Mouse (Mus musculus) limb, embryonic 12.5 days (tissue): ENCODE data around the gene Nsd1. TPM values are rescaled to one million over a fixed set of nuclear protein-coding genes. Genes with fewer than 3 reads are reported as not detected.

Source experiments
- ATAC-seq: fragments of 200-750 bp; cut with Nextera tagmentation; 2 replicates; pipeline ENCODE4 v1.8.0; 2017; ENCODE audit warnings: low read depth, moderate TSS enrichment; ENCODE audit not compliant: insufficient number of reproducible peaks, insufficient read depth, low FRiP score, low TSS enrichment
- H3K27ac ChIP-seq: fragments of 300-500 bp; sonication (generic); 2 replicates; pipeline ENCODE4 v1.5.1; 2016; ENCODE audit warnings: mild to moderate bottlenecking, moderate library complexity
- H3K27me3 ChIP-seq: fragments of 300-500 bp; sonication (generic); 2 replicates; pipeline ENCODE4 v1.6.1; 2016; ENCODE audit warnings: mild to moderate bottlenecking, moderate library complexity
- H3K36me3 ChIP-seq: fragments of 300-500 bp; sonication (generic); 2 replicates; pipeline ENCODE4 v1.6.1; 2016; ENCODE audit warnings: mild to moderate bottlenecking, moderate library complexity
- H3K4me1 ChIP-seq: fragments of 300-500 bp; sonication (generic); replicated peaks from 2 replicates; pipeline ENCODE4 v1.6.1; 2016
- H3K4me2 ChIP-seq: fragments of 300-500 bp; sonication (generic); 2 replicates; pipeline ENCODE4 v1.6.1; 2016; ENCODE audit warnings: mild to moderate bottlenecking, moderate library complexity
- H3K4me3 ChIP-seq: fragments of 300-500 bp; sonication (generic); replicated peaks from 2 replicates; pipeline ENCODE4 v1.5.1; 2016; ENCODE audit warnings: mild to moderate bottlenecking
- H3K9ac ChIP-seq: fragments of 300-500 bp; sonication (generic); replicated peaks from 2 replicates; pipeline ENCODE4 v1.6.1; 2016; ENCODE audit warnings: mild to moderate bottlenecking, moderate library complexity
- H3K9me3 ChIP-seq: fragments of 300-500 bp; sonication (generic); 2 replicates; pipeline ENCODE4 v1.6.1; 2016; ENCODE audit warnings: mild to moderate bottlenecking, moderate library complexity
- WGBS: fragments of 180-500 bp; shearing (Covaris S2); methylation state at CpG from one replicate; pipeline ENCODE4 v1.1.7; 2016; 5-methylcytosine and 5-hydroxymethylcytosine counted together
- polyA plus RNA-seq: library from polyadenylated mRNA; unstranded; fragments of >200 nt; fragmentation: Nextera tagmentation; extraction: Ambion mirVana; gene quantifications from 2 replicates; pipeline ENCODE4 v1.2.1, GENCODE M21; 2016

Nsd1 gene
- polyA plus RNA-seq, 1 experiment from 2014 or later: 91.8 TPM

GRCm38 (mm10) chr13:55321434-55322129 is 112.0 kb downstream of the Nsd1 start, which contains the start of gene Rab24:
Rab24 (minus strand) TSS chr13:55321946.
- H3K9ac ChIP-seq: peak within 1 kb of the TSS; percentile 95
- peak within 1 kb of the TSS; percentile 91 for H3K4me3 ChIP-seq
- peak within 1 kb of the TSS; percentile 85 for H3K27ac ChIP-seq
- H3K36me3 ChIP-seq: peaks cover 75% of the 10 kb centered on the region
- H3K27me3 ChIP-seq: no peaks in the 10 kb centered on the region
- peak within 1 kb of the TSS; percentile 94 for H3K4me2 ChIP-seq
- peak; percentile 84 for ATAC-seq
- H3K9me3 ChIP-seq: no peaks in the 10 kb centered on the region
- WGBS: under 1% methylated on average over 73 of the region's 73 CpGs
- peaks cover 32% of the 10 kb centered on the region for H3K4me1 ChIP-seq

DNA sequence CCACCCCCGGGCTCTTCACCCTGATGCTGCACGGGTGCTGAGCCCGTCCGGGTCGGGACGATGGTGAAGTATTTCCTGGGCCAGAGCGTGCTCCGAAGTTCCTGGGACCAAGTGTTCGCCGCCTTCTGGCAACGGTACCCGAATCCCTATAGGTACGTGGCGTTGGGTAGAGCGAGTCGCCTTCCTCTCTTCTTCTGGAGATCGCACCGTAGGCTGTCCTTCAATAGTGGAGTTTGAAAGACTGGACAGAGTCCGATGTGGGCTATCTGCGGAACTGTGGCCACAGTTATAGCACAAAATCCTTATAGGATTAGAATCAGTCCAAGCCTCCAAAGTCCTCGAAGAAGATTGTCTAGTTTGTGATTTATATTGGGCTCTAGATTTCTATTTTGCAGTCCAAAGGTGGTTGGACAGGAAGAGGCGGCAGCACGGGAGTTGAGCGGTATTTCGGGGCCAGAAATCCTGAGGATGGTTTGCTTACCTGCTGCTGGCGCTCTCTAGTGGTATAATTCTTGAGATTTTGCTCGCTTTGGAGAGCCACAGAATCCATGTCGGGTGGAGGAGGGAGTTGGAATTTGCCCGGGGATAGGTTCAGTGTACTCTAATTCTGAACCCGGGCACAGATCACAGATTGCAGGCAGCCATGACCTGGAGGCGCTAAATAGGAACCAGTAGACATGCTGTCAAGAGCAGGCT is 112.7 kb downstream of the Nsd1 start:
- Histone ChIP-seq H3K27ac (peak overlapping the region; percentile 85), H3K27me3 (no peaks in the 10 kb centered on the region), H3K9ac (peak overlapping the region; percentile 95), H3K9me3 (no peaks in the 10 kb centered on the region), H3K4me1 (peaks cover 33% of the 10 kb centered on the region), H3K36me3 (peaks cover 69% of the 10 kb centered on the region), H3K4me3 (peak overlapping the region; percentile 91), H3K4me2 (peak overlapping the region; percentile 94)
- ATAC-seq: no peak
- 1% methylated on average over 31 of the region's 31 CpGs for WGBS

- H3K4me3 ChIP-seq: 0 out of 2 replicates have a peak overlapping the region, but pooled peaks have one; percentile 1
- WGBS: 83% methylated on average over 11 of the region's 11 CpGs
- ATAC-seq: no peak
- H3K27me3 ChIP-seq: no peaks in the 10 kb centered on the region
- H3K9me3 ChIP-seq: no peaks in the 10 kb centered on the region
- no peak overlapping the region for H3K4me2 ChIP-seq
- peaks cover 40% of the 10 kb centered on the region for H3K36me3 ChIP-seq
- H3K4me1 ChIP-seq: peaks cover 49% of the 10 kb centered on the region
- H3K9ac ChIP-seq: no peak overlapping the region
- H3K27ac ChIP-seq: no peak overlapping the region
Observed at GRCm38 (mm10) chr13:55325596-55325995, 116.0 kb downstream of the Nsd1 start.

- Histone ChIP-seq H3K27me3 (no peaks in the 10 kb centered on the region), H3K27ac (no peak overlapping the region), H3K9ac (no peak overlapping the region), H3K36me3 (peaks cover 38% of the 10 kb centered on the region), H3K4me3 (no peak overlapping the region), H3K9me3 (no peaks in the 10 kb centered on the region), H3K4me1 (peaks cover 46% of the 10 kb centered on the region), H3K4me2 (no peak overlapping the region)
- 57% methylated on average over 4 of the region's 4 CpGs for WGBS
- no peak for ATAC-seq
Observed at GRCm38 (mm10) chr13:55327169-55327568, 117.6 kb downstream of the Nsd1 start.

GRCm38 (mm10) chr13:55327633-55328032 is 118.1 kb downstream of the Nsd1 start:
- H3K9ac ChIP-seq: peak overlapping the region; percentile 75; the same call in 1 of the 2 replicates
- WGBS: 50% methylated on average over 8 of the region's 8 CpGs

GRCm38 (mm10) chr13:55328171-55328570 is 118.6 kb downstream of the Nsd1 start:
- H3K27ac ChIP-seq: no peak overlapping the region
- H3K36me3 ChIP-seq: peaks cover 33% of the 10 kb centered on the region
- no peaks in the 10 kb centered on the region for H3K27me3 ChIP-seq
- H3K4me1 ChIP-seq: peaks cover 40% of the 10 kb centered on the region
- H3K9me3 ChIP-seq: no peaks in the 10 kb centered on the region
- ATAC-seq: no peak
- peak overlapping the region; percentile 90 for H3K4me2 ChIP-seq
- 81% methylated on average over 6 of the region's 6 CpGs for WGBS
- H3K4me3 ChIP-seq: peak overlapping the region; percentile 72
- peak overlapping the region; percentile 75 for H3K9ac ChIP-seq

More at GRCm38 (mm10) chr13:55327633-55328032, 118.1 kb downstream of the Nsd1 start:
- Histone ChIP-seq H3K9me3 (no peaks in the 10 kb centered on the region), H3K4me3 (peak overlapping the region; percentile 72), H3K36me3 (peaks cover 38% of the 10 kb centered on the region), H3K27me3 (no peaks in the 10 kb centered on the region), H3K4me1 (peaks cover 45% of the 10 kb centered on the region), H3K27ac (no peak overlapping the region), H3K4me2 (peak overlapping the region; percentile 90)
- no peak for ATAC-seq

DNA sequence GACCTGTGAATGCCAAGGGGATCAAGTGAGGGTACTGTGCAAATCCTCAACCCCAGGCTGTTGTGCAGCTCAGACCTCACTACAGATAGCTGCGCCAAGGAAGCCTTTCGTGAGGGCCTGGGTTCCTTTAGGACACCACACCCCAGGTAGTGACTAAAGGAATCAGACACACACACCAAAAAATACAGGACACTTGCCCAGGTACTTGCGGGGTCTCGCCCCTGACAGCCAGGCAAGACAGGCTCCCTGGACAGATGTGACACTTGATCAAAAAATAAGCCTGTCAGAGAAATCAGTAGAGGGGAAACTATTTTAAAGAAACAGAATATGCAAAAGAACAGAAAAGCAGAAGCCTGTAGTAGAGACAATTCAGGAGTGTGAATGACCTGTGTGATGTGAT is 119.1 kb downstream of the Nsd1 start:
- no peaks in the 10 kb centered on the region for H3K9me3 ChIP-seq
- H3K4me2 ChIP-seq: peak overlapping the region; percentile 90
- H3K4me3 ChIP-seq: peak overlapping the region; percentile 72
- 84% methylated on average over 4 of the region's 4 CpGs for WGBS
- H3K27ac ChIP-seq: no peak overlapping the region
- H3K27me3 ChIP-seq: no peaks in the 10 kb centered on the region
- H3K9ac ChIP-seq: peak overlapping the region; percentile 75
- peaks cover 35% of the 10 kb centered on the region for H3K4me1 ChIP-seq
- H3K36me3 ChIP-seq: peaks cover 29% of the 10 kb centered on the region
- ATAC-seq: no peak

- Histone ChIP-seq H3K4me1 (peaks cover 31% of the 10 kb centered on the region), H3K4me3 (peak overlapping the region; percentile 72), H3K9me3 (no peaks in the 10 kb centered on the region), H3K9ac (peak overlapping the region; percentile 75), H3K36me3 (peaks cover 23% of the 10 kb centered on the region), H3K4me2 (peak overlapping the region; percentile 90), H3K27me3 (no peaks in the 10 kb centered on the region), H3K27ac (peak overlapping the region; percentile 95)
- under 1% methylated on average over 28 of the region's 29 CpGs for WGBS
- ATAC-seq: peak; percentile 28; the same call in 1 of the 2 replicates
Observed at GRCm38 (mm10) chr13:55329109-55329682, 119.6 kb downstream of the Nsd1 start.

DNA sequence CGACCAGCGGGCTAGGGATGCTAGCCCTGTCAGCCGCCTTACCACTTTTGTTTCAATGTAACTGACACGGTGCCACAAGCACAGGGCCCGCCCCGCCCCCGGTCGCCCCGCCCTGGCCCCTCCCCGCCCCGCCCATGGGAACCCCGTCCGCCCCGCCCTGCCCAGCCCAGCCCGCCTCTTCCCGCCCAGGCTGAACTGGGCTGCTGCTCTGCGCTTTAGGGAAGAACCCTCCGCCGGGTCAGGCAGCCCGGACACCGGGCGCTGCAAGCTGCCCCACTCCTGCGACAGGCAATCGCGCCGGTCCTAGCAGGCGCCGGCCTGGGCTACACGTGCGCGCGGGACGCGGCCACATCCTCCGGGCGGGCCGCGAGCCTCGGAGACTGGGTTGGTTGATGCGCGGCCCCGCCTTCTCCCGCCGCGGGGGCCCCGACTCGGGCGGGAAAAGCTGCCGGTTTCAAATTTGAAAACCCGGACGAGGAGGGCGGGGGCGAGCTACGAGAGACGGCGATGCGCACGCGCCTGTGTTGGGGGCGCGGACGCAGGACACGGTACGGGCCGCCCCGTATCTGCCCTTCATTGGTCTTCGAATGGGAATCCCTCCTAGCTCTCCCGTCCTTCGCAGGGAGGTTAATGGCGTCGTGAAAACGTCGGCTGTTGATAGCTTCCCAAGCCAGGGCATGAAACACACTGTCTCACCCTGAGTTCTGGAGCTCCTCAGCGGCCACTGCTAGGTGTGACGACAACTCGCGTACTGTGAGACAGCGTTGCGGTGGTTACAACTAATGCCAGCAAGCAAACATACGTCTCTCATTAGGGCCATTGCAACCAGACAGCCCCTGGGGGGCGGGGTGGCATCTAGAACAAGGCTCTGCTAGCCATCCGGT is 120.3 kb downstream of the Nsd1 start, which contains the start of gene Mxd3:
Gene Mxd3, minus strand, starts transcription at position 141 of the 884 bp plus-strand sequence.
- under 1% methylated on average over 82 of the region's 82 CpGs for WGBS
- peak within 1 kb of the TSS; percentile 72 for H3K4me3 ChIP-seq
- H3K27ac ChIP-seq: peak within 1 kb of the TSS; percentile 95
- H3K9ac ChIP-seq: peak within 1 kb of the TSS; percentile 75
- peak within 1 kb of the TSS; percentile 90 for H3K4me2 ChIP-seq
- no peaks in the 10 kb centered on the region for H3K27me3 ChIP-seq
- peaks cover 31% of the 10 kb centered on the region for H3K4me1 ChIP-seq
- H3K9me3 ChIP-seq: no peaks in the 10 kb centered on the region
- peak; percentile 82 for ATAC-seq
- H3K36me3 ChIP-seq: peaks cover 17% of the 10 kb centered on the region

DNA sequence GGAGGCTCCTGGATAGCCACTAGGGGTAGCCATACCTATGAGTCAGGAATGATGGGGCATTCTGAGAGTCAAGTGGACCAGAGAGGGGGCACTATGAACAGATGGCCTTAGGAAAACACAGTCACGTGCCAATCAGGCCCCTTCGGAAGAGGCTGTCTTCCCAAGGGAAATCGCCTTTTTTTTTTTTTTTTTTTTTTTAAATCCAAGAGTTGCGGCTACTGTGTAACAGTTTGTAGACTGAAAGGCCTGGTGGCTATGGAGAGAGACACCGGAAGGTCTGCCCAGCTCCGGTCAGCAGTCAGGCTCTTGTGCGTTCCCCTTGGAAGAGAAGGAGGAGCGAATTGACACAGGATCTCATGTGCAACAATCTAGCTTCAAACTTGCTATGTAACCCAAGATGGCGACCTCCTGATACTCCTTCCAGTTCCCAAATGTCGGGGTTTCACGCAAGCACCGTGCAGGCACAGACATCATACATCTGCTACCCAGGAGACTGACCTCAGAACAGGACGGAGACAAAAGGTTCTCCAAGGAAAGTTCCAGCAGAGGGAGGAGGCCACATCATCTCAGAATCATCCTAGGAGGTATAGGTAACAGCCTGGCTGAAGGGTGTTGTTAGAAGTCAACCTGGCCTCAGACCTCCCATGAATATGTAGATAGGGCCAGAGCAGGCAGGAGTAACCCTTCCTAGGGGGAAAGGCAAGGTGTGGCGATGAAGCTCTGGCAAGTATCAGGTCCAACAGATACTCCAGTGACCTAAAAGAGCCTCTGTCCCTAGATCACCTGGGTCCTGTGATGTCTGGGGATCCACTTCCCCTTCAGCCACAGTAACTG is 121.2 kb downstream of the Nsd1 start:
- H3K27me3 ChIP-seq: no peaks in the 10 kb centered on the region
- ATAC-seq: no peak
- H3K36me3 ChIP-seq: peaks cover 8% of the 10 kb centered on the region
- H3K4me1 ChIP-seq: peaks cover 31% of the 10 kb centered on the region
- H3K4me2 ChIP-seq: peak overlapping the region; percentile 90
- H3K27ac ChIP-seq: peak overlapping the region; percentile 95
- peak overlapping the region; percentile 75 for H3K9ac ChIP-seq
- H3K9me3 ChIP-seq: no peaks in the 10 kb centered on the region
- peak overlapping the region; percentile 72 for H3K4me3 ChIP-seq
- WGBS: 43% methylated on average over 14 of the region's 14 CpGs
